Mouse (Mus musculus) adrenal gland, postnatal 14 days (tissue): ENCODE measurements around the gene Tuba1c. TPM values are rescaled to one million over a fixed set of nuclear protein-coding genes. Genes with fewer than 3 reads are reported as not detected.
A peak's percentile ranks its signal among the peaks of the same experiment; 100 is the strongest.
"Not testable (repeated sequence)": the region's sequence is repeated elsewhere in the genome, so short reads cannot be mapped to it uniquely, and the experiment has no call there.

Experiments used
- DNase-seq: peaks from one replicate; pipeline ENCODE4 v3.0.0; 2021; ENCODE audit warnings: mixed read lengths
- total RNA-seq: library from RNA; stranded (reverse); gene quantifications from 2 replicates; pipeline ENCODE4 v1.2.3, GENCODE M21; 2021

Gene Tuba1c
- total RNA-seq, 1 experiment from 2014 or later: 200 TPM

- peak; percentile 84 for DNase-seq
Measured at GRCm38 (mm10) chr15:99030585-99031387, 1.1 kb downstream of the Tuba1c start.

DNA sequence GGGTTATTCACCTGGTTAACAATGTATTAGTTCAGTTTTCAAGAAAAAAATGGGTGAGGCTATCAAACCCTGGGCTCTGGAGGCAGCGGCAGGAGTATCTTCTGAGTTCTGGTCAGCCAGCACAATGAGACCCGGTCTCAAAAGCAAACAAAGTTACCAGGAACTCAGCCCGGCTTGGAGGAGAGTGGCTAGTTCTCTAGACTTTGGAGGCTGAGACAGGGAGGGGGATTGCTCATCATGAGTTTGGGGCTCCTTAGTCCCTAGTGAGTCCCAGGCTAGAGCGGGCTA is 1.6 kb downstream of the Tuba1c start:
- no peak for DNase-seq

GRCm38 (mm10) chr15:99032041-99032725 is 2.5 kb downstream of the Tuba1c start:
- no peak for DNase-seq

DNA sequence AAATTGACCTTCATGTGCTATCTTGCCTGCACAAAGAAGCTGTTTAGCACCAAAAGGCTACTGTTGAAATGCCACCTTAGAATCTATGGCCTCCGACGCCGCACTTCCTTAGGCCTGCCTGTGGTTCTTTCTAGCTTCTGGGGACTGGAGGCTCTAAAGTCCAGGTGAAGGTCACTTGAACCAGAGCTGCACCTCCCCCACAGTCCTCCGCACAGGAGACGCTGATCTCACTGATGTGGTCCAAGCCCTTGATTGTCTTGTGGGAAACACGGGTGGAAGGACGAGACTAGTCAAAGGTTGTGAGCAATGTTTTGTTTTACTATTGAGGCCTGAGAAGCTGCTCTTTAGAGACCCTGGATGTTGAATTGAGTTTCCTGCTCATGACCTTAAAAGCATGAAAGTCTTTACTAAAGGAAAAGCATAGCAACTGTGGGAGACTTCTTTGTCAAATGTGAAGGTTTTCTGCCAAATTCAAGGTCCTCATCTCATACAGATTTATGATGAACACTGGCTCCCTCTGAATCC is 3.1 kb downstream of the Tuba1c start:
- peak; percentile 60 for DNase-seq

DNA sequence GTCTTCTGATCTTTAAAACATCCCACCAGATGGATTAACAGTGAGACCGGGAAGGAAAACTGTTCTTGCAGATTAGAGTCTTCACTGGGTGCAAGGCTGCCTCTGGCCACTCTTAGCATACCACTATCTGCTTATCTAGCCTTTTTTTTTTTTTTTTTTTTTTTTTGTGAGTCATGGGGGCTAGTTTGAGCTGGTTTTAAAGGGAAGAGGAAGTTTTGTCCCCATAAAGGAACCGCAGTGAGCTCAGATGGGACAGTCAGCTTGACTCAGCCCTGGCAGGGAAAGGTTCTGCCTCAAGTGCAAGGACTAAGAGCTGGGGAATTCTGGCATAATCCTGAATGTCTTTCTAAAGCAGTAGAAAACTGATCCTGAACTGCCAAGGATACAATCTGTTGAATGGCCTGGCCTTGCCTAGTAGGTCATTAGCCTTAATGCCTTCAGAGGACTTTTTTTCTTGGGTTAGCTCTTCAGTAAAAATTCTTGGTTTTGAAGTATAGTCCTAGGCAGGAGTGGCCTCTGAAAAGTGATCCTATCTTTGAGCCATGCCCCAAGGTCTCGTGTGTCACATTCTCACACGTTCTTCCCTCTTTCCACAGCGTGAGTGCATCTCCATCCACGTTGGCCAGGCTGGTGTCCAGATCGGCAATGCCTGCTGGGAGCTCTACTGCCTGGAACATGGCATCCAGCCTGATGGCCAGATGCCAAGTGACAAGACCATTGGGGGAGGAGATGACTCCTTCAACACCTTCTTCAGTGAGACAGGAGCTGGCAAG is 4.0 kb downstream of the Tuba1c start:
- DNase-seq: peak; percentile 71

DNA sequence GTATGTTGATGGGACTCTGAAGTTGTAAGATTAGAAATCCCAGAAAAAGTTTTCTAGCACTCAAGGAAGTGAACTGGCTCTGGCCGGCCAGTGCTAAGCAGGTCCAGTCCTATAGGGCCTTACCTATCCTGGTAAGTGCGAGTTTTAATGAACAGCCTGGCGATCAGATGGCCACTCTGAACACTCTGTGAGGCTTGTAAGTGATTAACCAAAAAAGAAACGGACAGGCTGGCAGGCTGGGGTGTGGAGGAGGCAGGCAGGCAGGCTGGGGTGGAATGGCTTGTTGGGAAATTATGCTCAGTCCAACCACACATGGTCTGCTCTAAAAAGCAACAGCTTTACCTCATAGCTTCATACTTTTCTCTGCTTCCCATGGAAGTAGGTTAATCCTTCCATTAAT is 5.7 kb downstream of the Tuba1c start:
- DNase-seq: no peak

DNA sequence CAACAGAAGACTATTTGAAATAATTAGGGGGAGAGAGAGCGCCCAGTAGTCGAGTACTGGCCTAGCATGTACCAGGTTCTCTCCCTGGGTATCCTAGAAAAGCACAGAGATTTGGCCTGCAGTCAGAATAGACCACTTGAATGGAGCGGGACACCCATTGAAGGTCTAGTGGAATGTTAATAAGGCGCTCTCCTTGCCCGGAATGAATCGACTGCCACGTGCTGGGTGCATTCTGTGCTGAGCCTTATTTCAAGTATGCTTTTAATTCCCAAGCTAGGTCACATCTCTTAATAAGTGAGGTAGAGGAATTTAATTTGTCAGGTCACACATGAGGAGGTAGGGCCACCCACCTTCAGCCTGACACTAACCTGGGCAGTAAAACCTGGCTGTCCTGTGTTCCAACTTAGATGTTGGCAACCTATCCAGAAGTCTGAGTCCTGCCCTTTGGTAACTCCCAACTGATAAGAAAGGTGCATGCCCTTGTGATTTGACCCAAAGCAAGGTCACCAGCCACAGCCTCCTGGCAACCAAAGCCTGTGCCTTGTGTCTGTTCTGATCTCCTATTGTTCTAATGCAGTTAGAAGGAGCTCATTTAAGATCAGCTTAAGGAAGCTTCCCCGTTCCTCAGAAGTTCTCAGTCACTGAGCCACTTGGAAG is 6.7 kb downstream of the Tuba1c start:
- no peak for DNase-seq

DNA sequence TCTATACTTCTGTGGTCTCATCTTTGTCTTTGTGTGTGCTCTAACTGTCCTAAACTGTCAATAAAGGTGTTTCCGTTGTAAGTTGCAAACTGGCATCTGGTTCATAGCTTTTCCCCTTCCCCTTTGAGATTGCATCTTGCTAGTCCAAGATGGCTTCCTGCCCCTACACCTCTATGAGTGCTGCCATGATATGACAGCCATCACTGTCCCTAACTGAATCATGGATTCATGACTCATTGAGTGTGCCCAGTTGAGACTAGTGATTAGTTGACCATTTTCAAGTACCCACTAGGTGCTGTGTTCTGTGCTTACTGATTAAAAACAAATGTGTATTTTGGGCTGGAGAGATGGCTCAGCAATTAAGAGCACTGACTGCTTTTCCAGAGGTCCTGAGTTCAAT is 8.3 kb downstream of the Tuba1c start:
- no peak for DNase-seq

DNA sequence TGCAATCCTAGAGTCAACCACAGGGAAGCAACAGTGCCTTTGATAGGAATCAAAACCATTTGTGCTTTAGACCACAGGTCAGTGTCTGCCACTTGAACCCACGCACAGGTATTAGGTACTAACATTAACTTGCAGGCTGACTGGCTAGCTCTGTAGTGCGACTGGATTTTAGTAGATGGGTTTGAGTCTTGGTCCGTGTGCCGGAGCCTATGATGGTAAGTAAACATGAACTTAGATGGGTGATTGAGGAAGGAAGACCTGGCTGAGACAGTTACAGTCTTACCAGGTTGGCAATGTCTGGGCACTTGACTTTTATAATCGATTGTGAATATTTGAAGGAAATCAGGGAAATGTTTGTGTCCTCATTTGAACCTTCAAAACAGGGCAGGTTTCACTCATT is 9.1 kb downstream of the Tuba1c start:
- DNase-seq: no peak

GRCm38 (mm10) chr15:99039306-99039705 is 9.6 kb downstream of the Tuba1c start:
- no peak for DNase-seq

DNA sequence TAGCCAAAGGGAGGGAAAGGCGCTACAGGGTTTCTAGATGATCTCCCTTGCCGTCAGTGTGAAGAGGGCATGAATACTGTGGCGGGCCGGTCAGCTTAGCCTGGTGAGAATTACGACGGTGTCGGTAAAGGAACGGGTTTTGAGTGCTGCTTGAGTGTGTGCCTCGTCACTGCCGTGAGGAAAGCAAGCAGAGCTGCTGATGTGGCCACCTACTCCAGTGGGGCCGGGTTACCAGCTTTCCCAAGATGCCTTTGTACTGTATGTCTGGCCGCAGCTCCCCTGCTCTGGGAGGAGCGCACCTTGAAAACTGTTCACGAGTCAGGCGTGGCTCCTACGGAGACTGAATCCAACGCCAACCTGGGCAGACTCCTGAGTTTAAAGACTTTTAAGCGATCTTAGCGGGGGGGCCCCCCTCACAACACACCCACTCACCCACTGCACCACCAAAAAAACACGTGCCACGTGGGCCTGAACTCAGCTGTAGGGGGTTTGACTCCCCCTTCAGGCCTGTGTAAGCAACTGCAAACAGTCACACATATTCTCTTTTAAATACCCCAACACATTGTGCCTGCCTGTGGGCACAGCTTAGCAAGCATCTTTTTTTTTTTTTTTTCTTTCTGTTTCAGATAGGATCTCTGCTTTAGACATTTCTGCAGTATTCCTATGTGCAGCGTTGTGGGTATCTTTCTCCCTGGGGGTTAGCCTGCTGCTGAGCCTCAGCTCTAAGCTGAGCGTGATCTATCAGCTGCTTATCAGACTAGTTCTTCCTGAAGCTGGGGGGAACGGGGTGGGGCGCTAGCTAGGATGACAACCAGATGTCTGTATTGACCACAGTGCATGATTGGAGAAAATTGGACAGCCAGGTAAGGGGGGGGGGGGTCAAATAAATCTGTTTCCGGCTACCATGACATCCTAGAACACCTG is 10.6 kb downstream of the Tuba1c start:
- DNase-seq: no peak

DNA sequence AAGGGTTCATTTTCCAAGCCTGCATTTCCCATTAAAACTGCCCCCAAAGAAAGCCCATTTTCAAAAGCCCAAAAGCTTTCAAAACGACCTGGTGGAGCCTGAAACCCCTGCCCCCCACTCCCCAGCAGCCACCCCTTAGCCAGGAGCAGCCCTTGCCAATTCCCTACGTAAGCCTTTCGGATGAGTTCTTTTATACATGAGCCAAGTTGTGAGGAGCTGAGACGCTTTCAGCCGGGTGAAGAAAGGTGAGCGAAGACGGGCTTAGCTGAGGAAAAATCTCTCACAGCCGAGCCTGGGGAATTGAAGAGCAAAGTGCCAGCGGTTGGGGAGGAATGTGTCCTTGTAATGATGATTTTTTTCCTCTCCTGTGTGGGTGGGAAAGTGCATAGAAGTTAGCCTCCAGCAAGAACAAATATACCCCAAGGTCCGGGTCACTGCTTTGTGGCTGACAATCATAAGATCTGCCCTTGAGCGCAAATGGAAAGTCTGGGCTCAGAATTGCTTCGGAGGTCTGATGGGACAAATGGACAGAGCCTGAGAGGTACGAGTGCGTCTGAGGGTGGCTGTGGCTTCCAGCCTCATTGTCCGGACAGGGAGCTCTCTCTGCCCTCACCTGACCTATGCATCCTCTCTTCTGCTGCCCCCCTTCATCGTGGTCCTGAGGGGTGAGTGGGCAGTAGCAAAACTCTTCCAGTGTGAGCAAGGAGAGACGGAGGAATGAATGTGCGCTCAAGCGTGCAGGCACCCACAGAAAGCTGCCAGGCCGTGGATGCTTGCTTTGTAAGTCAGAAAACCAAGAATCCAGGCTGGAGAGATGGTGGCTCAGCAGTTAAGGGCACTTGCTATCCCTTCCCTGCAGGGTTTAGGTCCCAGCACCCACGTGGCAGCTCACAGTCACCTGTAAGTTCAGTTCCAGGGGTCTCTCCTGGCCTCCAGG is 11.5 kb downstream of the Tuba1c start:
- peak; percentile 55 for DNase-seq

- DNase-seq: no peak
Measured at GRCm38 (mm10) chr15:99042334-99042733, 12.6 kb downstream of the Tuba1c start.

- peak; percentile 50 for DNase-seq
Measured at GRCm38 (mm10) chr15:99044854-99045253, 15.2 kb downstream of the Tuba1c start.

DNA sequence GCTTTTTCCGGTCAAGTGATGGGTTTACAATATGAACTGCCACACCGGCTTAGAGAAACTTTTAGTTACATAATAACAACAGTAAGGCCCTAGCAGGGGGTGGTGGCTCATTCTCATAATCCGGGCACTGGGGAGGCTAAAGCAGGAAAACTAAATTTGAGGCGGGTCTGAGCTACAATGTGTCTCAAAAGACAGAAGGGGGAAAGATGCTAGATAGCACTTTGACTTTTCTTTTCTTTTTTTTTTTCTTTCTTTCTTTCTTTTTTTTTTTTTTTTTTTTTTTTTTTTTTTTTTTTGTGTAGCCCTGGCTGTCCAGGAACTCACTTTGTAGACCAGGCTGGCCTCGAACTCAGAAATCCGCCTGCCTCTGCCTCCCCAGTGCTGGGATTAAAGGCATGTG is 16.0 kb downstream of the Tuba1c start:
- DNase-seq: not testable (repeated sequence)

- peak; percentile 60 for DNase-seq
Measured at GRCm38 (mm10) chr15:99049473-99050253, 20.0 kb downstream of the Tuba1c start.

- peak; percentile 46 for DNase-seq
Measured at GRCm38 (mm10) chr15:99053373-99053772, 23.7 kb downstream of the Tuba1c start.

- DNase-seq: no peak
Measured at GRCm38 (mm10) chr15:99055040-99055439, 25.3 kb downstream of the Tuba1c start, which contains the start of gene Prph. Gene Prph, plus strand, starts transcription at chr15:99055174.

GRCm38 (mm10) chr15:99055511-99055961 is 25.8 kb downstream of the Tuba1c start:
- peak; percentile 52 for DNase-seq
